Mouse (Mus musculus) CD4-positive naive resting alpha-beta T cell, adult 57 days (primary cell): Measurements from ENCODE around the gene Als2. TPM values are rescaled to one million over a fixed set of nuclear protein-coding genes. Genes with fewer than 3 reads are reported as not detected.

ENCODE experiments used
- total RNA-seq: library from RNA; stranded (reverse); gene quantifications from one replicate; pipeline ENCODE4 v1.2.4, GENCODE M21; 2023

Gene Als2
- 12.9 TPM for total RNA-seq

GRCm38 (mm10) chr1:59236856-59237441, at the start of gene Als2:
Gene Als2, minus strand, starts transcription at chr1:59237231.

GRCm38 (mm10) chr1:59256751-59257231, 19.8 kb upstream of the Als2 start, which contains the start of gene Cdk15:
Gene Cdk15, plus strand, starts transcription at chr1:59256906.

GRCm38 (mm10) chr1:59163030-59163461, 74.0 kb downstream of the Als2 start, which contains the start of gene Mpp4:
Gene Mpp4, minus strand, starts transcription at chr1:59163389.

GRCm38 (mm10) chr1:59119720-59120457, 117.1 kb downstream of the Als2 start, which contains the start of gene Tmem237:
Gene Tmem237, minus strand, starts transcription at chr1:59120408.

Other genes starting within 250 kb of the Als2 start
- gene C2cd6, start 142.3 kb downstream of the Als2 start, total RNA-seq, result not detected
- 4.3 TPM for gene Tmem237, start 116.8 kb downstream of the Als2 start, total RNA-seq
- 0.89 TPM for gene Mpp4, start 73.8 kb downstream of the Als2 start, total RNA-seq
- not detected for gene Cdk15, start 19.7 kb upstream of the Als2 start, total RNA-seq
- gene Fzd7, start 245.2 kb upstream of the Als2 start, total RNA-seq, result 0.30 TPM